ENCODE assay signal across 8 mouse cellular contexts in the genomic region with DNA sequence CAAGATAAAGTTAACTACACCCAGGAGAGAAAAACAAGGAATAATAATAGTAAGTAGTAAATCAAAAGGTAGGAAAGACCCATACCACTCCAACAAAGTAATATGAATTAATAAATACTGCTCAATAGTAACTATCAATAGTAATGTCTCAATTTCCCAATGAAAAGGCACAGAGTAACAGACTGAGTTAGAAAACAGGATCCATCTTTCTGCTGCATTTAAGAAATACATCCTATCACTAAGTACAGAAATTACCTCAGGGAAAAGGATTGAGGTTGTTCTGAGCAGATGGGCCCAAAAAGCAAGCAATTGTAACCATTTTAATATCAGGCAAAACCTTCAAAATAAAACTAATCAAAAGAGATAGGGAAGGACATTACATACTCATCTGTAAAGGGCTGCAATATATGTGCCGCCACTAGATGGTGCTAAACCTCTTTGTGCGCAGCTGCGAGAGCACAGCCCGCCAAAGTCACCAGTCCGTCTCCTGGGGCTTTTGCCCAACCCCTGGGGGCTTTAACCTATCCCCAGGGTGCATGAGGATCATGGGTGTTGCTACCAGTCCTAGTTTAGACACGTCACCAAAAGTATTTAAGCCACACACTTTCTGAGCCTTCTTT.
DNase-seq lines count a peak whose midpoint lies in the region; ATAC-seq and TF ChIP-seq lines count a peak whose summit lies in the region.
"Not testable (repeated sequence)": the region's sequence is repeated elsewhere in the genome, so short reads cannot be mapped to it uniquely, and the experiment has no call there.

No protein-coding gene starts in this region.

- intact Hi-C loops in heart, postnatal 14 days (cut with DNase I); left cerebral cortex, postnatal 14 days (cut with DNase I): not testable (repeated sequence)

- TF ChIP-seq CTCF in kidney, postnatal 0 days (IDR thresholded peaks at IDR 0.05; ENCODE audit: low read depth): peak; percentile 63

- WGBS in forebrain, embryonic 14.5 days: 0% methylated on average over 4 of the region's 6 CpGs
- 5% methylated on average over 6 of the region's 6 CpGs for WGBS in kidney, postnatal 0 days
- WGBS in midbrain, embryonic 11.5 days: 8% methylated on average over 6 of the region's 6 CpGs

- not testable (repeated sequence) for H3K9ac ChIP-seq in forebrain, embryonic 14.5 days (ENCODE audit: low read length); kidney, postnatal 0 days (ENCODE audit: low read depth, low read length); midbrain, embryonic 11.5 days (ENCODE audit: low read length)

- not testable (repeated sequence) for H3K9me3 ChIP-seq in forebrain, embryonic 14.5 days (replicated peaks; ENCODE audit: control insufficient read depth, low read length); kidney, postnatal 0 days (replicated peaks; ENCODE audit: low read length); midbrain, embryonic 11.5 days (ENCODE audit: control insufficient read depth, low read length)

- not testable (repeated sequence) for H3K4me2 ChIP-seq in forebrain, embryonic 14.5 days (ENCODE audit: low read length); kidney, postnatal 0 days (ENCODE audit: low read length); midbrain, embryonic 11.5 days

- H3K36me3 ChIP-seq in forebrain, embryonic 14.5 days (ENCODE audit: control insufficient read depth, insufficient read depth, low read length); kidney, postnatal 0 days (ENCODE audit: insufficient read depth, low read length); midbrain, embryonic 11.5 days (ENCODE audit: control insufficient read depth, insufficient read depth, low read length): not testable (repeated sequence)

- not testable (repeated sequence) for H3K4me1 ChIP-seq in forebrain, embryonic 14.5 days (ENCODE audit: control insufficient read depth, insufficient read depth, low read length); kidney, postnatal 0 days (replicated peaks; ENCODE audit: insufficient read depth, low read length); midbrain, embryonic 11.5 days (ENCODE audit: control insufficient read depth, insufficient read depth, low read length)

- H3K27ac ChIP-seq in forebrain, embryonic 14.5 days (ENCODE audit: low read depth, low read length); kidney, postnatal 0 days; midbrain, embryonic 11.5 days (ENCODE audit: low read depth, low read length): not testable (repeated sequence)

- H3K4me3 ChIP-seq in forebrain, embryonic 14.5 days (ENCODE audit: low read depth, low read length); kidney, postnatal 0 days (replicated peaks; ENCODE audit: low read depth, low read length); midbrain, embryonic 11.5 days (ENCODE audit: low read depth, low read length): not testable (repeated sequence)

- peak; percentile 80 for ATAC-seq in forebrain, embryonic 14.5 days
- ATAC-seq in kidney, postnatal 0 days (replicated peaks; ENCODE audit: low FRiP score, low read depth): not testable (repeated sequence)
- peak; percentile 86 for ATAC-seq in midbrain, embryonic 11.5 days (ENCODE audit: low FRiP score)

- not testable (repeated sequence) for H3K27me3 ChIP-seq in forebrain, embryonic 14.5 days (replicated peaks; ENCODE audit: control insufficient read depth, insufficient read depth, low read length); kidney, postnatal 0 days (ENCODE audit: insufficient read depth, low read length); midbrain, embryonic 11.5 days (ENCODE audit: control insufficient read depth, insufficient read depth, low read length)

- DNase-seq in adrenal gland, postnatal 36 days: peak; percentile 35 to 55
- not testable (repeated sequence) for DNase-seq in forebrain, embryonic 14.5 days (ENCODE audit: low spot score)
- peak; percentile 35 to 61 for DNase-seq in heart, postnatal 14 days
- DNase-seq in kidney, postnatal 0 days (ENCODE audit: low spot score): peak; percentile 19
- peak; percentile 37 to 77 for DNase-seq in left cerebral cortex, postnatal 14 days (ENCODE audit: low spot score in 2 of 2)
- peak; percentile 84 for DNase-seq in midbrain, embryonic 11.5 days (ENCODE audit: low spot score, missing footprints)
- peak; percentile 38 to 64 for DNase-seq in right cerebral cortex, postnatal 10 days (ENCODE audit: low spot score in 2 of 2)
- DNase-seq in urinary bladder, postnatal 36 days (ENCODE audit: low spot score in 2 of 2): peak; percentile 5 to 13
